Mouse (Mus musculus): ENCODE measurements around the gene Wdr24. TPM values are rescaled to one million over a fixed set of nuclear protein-coding genes. Genes with fewer than 3 reads are reported as not detected.

Gene Wdr24
- polyA plus RNA-seq, 1 experiment from 2014 or later, result 25.9 TPM

DNA sequence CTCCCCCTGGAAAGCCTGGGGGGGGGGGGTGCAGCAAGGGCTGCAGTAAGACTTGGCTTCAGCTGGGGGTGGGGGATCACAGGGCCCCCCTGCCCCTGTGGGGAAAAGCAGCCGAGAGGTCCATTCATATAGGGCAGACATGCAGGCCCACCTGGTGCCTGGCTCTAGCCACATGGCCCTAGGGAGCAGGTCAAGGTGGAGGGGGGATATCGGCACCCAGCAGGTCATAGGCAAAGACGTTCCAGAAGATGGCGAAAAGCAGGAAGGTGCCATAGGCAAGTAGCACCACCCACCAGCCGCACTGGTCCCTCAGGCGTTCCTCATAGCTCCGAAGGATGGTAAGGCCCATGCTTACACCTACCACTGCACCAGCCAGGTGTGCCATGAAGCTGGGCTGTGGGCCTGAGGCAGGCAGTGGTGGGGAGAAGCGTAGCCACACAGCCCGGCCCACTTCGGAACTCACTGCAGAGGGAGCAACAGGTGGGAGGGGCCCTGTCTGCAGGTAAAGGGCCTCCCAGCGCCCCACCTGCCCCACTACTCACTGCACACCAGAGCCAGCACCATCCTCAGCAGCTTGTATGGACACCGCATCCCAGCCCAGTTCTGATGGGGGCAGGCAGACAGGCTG lies 11.3 kb downstream of the Wdr24 start:
- Histone ChIP-seq H3K36me3 (peaks cover 42% of the 10 kb centered on the region), H3K9me3 (replicated peaks) (no peaks in the 10 kb centered on the region), H3K27ac (peak overlapping the region; percentile 96; the same call in 1 of the 2 replicates), H3K4me1 (peaks cover 80% of the 10 kb centered on the region), H3K9ac (peak overlapping the region; percentile 84), H3K4me2 (replicated peaks) (peak overlapping the region; percentile 89), H3K4me3 (peak overlapping the region; percentile 73), H3K27me3 (no peaks in the 10 kb centered on the region)
- WGBS, result 90% methylated on average over 12 of the region's 12 CpGs
- ATAC-seq (ENCODE audit: low FRiP score), result no peak

DNA sequence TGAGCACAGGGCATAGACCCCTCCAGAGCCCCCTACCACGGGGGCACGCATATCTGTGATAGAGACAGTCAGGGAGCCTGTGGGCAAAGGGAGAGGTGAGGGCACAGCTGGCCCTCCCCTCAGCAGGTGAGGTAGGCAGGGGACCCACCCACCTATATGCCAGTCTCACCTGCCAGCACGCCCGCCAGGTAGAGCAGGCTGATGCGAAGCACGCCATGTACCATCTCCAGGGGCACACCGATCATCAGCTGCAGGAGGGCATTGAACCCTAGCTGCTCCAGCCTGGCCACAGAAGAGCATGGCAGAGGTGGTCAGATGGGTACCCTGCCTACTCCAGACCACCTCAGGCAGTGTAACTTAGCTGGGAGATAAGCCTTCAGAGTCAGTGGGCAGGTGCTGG lies 11.9 kb downstream of the Wdr24 start:
- H3K4me1 ChIP-seq, result peaks cover 74% of the 10 kb centered on the region
- peak overlapping the region; percentile 84 for H3K9ac ChIP-seq

DNA sequence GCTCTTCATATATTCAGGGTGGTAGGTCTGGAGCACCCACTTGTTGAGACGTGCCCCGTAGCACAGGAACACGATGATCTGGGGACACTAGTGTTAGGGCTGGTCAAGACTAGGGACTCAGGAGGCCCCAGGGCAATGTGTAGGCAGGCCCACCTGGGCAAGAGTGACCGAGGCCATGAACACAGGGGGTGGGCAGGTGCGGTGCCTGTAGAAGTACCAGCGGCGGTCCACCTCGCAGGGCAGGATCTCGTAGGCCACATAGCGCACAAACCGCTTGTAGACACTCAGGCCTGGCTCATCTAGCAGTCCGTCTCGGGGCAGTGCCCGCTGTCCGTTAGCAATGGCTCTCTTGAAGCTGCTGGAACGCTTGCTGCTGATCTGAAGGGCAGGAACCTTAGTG lies 12.4 kb downstream of the Wdr24 start:
- Histone ChIP-seq H3K36me3 (peaks cover 42% of the 10 kb centered on the region), H3K27me3 (no peaks in the 10 kb centered on the region), H3K4me3 (no peak overlapping the region), H3K9ac (peak overlapping the region; percentile 80; the same call in 1 of the 2 replicates), H3K27ac (peak overlapping the region; percentile 86; the same call in 1 of the 2 replicates), H3K4me2 (replicated peaks) (peak overlapping the region; percentile 89; the same call in 1 of the 2 replicates), H3K4me1 (peaks cover 69% of the 10 kb centered on the region), H3K9me3 (replicated peaks) (no peaks in the 10 kb centered on the region)
- no peak for ATAC-seq (ENCODE audit: low FRiP score)
- WGBS, result 95% methylated on average over 16 of the region's 16 CpGs

More for the DNA sequence above, 11.9 kb downstream of the Wdr24 start:
- Histone ChIP-seq H3K36me3 (peaks cover 42% of the 10 kb centered on the region), H3K27ac (no peak overlapping the region), H3K4me3 (0 out of 2 replicates have a peak overlapping the region, but pooled peaks have one; percentile 73), H3K27me3 (no peaks in the 10 kb centered on the region), H3K4me2 (replicated peaks) (peak overlapping the region; percentile 89; the same call in 1 of the 2 replicates), H3K9me3 (replicated peaks) (no peaks in the 10 kb centered on the region)
- whole genome bisulfite sequencing, result 93% methylated on average over 7 of the region's 7 CpGs
- ATAC-seq (ENCODE audit: low FRiP score), result no peak

DNA sequence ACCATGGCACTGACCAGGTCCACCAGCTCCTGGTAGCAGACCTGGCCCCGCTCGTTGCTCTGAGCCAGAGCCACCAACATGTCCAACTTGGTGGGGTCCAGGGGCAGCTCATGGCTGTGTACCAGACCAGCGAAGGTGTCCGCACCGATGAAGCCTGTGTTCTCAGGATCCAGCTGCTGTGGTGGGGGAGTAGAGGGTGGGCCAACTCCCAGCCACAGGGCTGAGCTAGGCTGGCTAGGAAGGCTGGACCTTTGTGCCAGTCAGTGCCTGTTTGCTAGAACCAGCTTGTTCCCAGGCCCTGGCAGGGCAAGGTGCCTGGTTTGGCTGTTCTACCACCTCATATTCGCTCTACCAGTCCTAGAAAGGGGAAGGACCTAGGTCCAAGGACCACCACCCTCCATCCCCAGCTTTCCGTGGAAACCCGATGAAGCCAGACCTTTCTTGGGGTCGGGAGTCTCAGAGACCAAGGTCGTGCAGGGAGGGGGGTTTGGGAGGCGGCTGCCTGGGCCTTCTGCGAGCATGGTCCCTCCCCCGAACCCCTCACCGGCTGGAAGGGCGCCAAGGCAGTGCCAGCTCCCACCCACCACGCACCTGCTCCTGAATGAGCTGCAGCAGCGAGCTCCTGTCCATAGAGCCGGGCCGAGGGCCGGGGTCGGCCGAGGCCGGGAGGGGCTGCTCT lies 13.1 kb downstream of the Wdr24 start:
- Histone ChIP-seq H3K27ac (peak overlapping the region; percentile 86), H3K36me3 (peaks cover 42% of the 10 kb centered on the region), H3K9ac (peak overlapping the region; percentile 80), H3K9me3 (replicated peaks) (no peaks in the 10 kb centered on the region), H3K4me1 (peaks cover 62% of the 10 kb centered on the region), H3K4me3 (peak overlapping the region; percentile 41), H3K27me3 (no peaks in the 10 kb centered on the region), H3K4me2 (replicated peaks) (peak overlapping the region; percentile 82)
- 25% methylated on average over 22 of the region's 23 CpGs for WGBS
- ATAC-seq (ENCODE audit: low FRiP score), result no peak

DNA sequence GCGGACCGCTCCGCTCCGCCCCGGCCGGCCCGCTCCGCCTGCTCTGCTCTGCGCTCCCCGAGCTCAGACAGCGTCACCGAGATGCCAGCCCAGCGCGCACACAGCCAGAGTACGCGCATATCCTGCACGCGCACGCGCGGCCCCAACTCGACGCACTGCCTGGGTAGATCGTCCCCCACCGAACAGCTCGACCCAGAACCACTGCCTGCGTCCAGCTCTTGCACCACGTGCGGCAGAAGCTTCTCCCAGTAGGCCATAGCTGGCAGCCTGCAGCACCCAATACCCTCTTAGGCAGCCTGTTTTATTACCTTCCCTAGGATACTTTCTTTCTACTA lies 13.6 kb downstream of the Wdr24 start, which contains the start of gene Rhbdl1:
Gene Rhbdl1, minus strand, starts transcription at position 220 of the 335 bp plus-strand sequence.
- no peaks in the 10 kb centered on the region for H3K27me3 ChIP-seq
- H3K9ac ChIP-seq, result peak within 1 kb of the TSS; percentile 80
- no peaks in the 10 kb centered on the region for H3K9me3 ChIP-seq (replicated peaks)
- peaks cover 57% of the 10 kb centered on the region for H3K4me1 ChIP-seq
- WGBS, result 2% methylated on average over 27 of the region's 29 CpGs
- H3K4me2 ChIP-seq (replicated peaks), result peak within 1 kb of the TSS; percentile 82
- peak within 1 kb of the TSS; percentile 41 for H3K4me3 ChIP-seq
- peak; percentile 21; the same call in 1 of the 2 replicates for ATAC-seq (ENCODE audit: low FRiP score)
- H3K36me3 ChIP-seq, result peaks cover 45% of the 10 kb centered on the region
- H3K27ac ChIP-seq, result peak within 1 kb of the TSS; percentile 86

DNA sequence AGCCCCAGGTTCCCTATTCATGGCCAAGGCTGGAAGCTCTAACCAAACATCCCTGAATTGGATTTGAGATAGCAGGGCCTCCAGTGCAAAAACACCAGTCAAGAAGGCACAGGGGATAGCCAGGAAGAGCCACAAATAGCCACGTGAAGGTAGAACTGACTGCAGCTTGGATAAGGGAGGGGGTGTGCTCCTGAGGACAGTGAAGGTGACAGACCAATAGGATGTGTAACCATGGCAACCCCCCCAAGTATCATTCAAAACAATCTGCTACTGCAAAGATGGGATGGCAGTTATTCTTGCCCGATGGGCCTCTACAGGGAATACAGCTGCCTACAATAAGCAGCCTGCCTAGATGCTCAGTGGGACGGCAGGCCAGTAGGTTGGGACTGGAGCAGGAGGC lies 14.1 kb downstream of the Wdr24 start:
- no peaks in the 10 kb centered on the region for H3K27me3 ChIP-seq
- peaks cover 50% of the 10 kb centered on the region for H3K36me3 ChIP-seq
- H3K4me3 ChIP-seq, result peak overlapping the region; percentile 41
- H3K4me1 ChIP-seq, result peaks cover 55% of the 10 kb centered on the region
- H3K9ac ChIP-seq, result peak overlapping the region; percentile 80
- H3K9me3 ChIP-seq (replicated peaks), result no peaks in the 10 kb centered on the region
- peak overlapping the region; percentile 82 for H3K4me2 ChIP-seq (replicated peaks)
- peak overlapping the region; percentile 86 for H3K27ac ChIP-seq
- WGBS, result 24% methylated on average over 3 of the region's 3 CpGs
- ATAC-seq (ENCODE audit: low FRiP score), result no peak

DNA sequence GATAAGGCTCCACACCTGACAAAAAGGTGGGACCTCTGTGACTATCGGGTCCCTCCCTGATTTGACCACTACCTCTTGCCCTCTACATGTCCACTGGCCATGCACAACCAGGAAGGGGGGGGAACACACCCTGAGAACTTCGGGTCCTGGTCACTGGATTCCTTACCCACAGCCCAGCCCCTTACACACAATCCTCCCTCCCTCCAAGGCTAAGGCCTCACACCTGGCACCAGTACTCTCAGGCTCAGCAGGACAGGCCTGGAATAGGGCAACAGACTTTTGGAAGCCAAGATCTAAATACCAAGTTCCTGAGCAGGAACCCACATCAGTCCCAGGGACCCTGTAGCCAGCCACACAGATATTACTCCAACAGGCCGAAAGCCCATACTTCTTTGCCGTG lies 15.5 kb downstream of the Wdr24 start:
- Histone ChIP-seq H3K4me3 (no peak overlapping the region), H3K27me3 (no peaks in the 10 kb centered on the region), H3K9me3 (replicated peaks) (no peaks in the 10 kb centered on the region), H3K4me1 (peaks cover 60% of the 10 kb centered on the region), H3K36me3 (peaks cover 51% of the 10 kb centered on the region), H3K4me2 (replicated peaks) (no peak overlapping the region), H3K9ac (0 out of 2 replicates have a peak overlapping the region, but pooled peaks have one; percentile 13), H3K27ac (peak overlapping the region; percentile 13; the same call in 1 of the 2 replicates)
- WGBS, result 82% methylated on average over 4 of the region's 4 CpGs
- ATAC-seq (ENCODE audit: low FRiP score), result no peak

DNA sequence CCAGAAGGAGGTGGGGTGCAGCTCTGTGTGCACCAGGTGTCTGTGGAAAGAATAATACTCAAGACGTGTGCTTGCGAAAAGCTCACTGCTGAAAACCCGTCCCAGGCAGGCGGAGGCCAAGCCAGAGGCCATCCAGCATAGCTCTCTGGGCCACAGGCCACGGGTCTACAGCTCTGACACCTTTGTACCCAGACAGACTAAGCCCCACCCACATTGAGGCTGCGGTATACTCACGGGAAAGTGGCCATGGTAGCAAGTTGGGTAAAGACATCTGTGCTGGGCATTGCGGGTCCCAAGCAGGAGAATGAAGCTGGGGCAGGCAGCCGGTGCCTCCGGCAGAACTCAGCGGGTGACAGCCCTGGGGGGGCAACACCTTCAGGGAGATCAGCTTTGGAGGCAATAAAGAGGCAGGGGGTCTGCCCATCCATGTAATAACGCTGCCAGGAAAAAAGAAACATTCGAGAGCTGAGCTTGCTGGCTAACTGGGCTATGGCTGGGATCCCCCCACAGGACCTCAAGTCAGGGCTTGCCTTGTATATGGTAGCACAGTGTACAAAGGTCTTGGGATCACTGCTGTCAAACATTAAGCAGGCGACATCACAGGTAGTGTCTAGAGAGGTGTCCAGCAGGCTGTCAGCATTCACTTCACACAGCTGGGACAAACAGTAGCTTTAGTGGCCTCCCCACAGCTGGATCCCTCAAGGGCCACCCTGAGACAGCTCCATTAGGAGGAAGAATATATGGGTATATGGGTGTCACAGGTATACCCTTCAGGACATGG lies 16.2 kb downstream of the Wdr24 start:
- WGBS, result 84% methylated on average over 14 of the region's 14 CpGs
- H3K9ac ChIP-seq, result no peak overlapping the region

DNA sequence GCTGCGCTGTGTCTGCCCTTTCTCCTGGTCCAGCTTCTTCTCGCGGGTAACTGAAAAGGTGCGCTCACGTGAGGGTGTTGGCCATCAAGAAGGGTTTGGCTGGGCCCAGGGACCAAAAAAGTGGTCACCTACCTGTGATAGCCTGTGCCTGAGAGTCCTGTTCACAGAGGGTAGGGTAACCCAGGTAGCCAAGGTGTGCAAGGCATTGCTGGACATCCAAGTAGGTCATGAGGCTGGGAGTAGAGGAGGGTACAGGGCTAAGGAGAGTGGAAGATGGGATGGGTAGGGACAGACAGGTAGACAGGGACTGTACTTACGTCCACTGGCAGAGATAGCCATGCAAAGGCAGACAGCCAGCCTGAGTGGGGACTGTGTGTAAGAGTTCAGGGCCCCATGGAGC lies 17.1 kb downstream of the Wdr24 start:
- Histone ChIP-seq H3K4me3 (no peak overlapping the region), H3K9me3 (replicated peaks) (no peaks in the 10 kb centered on the region), H3K4me1 (peaks cover 51% of the 10 kb centered on the region), H3K36me3 (peaks cover 48% of the 10 kb centered on the region), H3K9ac (no peak overlapping the region), H3K27me3 (no peaks in the 10 kb centered on the region), H3K27ac (no peak overlapping the region), H3K4me2 (replicated peaks) (no peak overlapping the region)
- no peak for ATAC-seq (ENCODE audit: low FRiP score)
- WGBS, result 96% methylated on average over 6 of the region's 6 CpGs

More for the DNA sequence above, 16.2 kb downstream of the Wdr24 start:
- no peaks in the 10 kb centered on the region for H3K27me3 ChIP-seq
- peaks cover 55% of the 10 kb centered on the region for H3K4me1 ChIP-seq
- peaks cover 51% of the 10 kb centered on the region for H3K36me3 ChIP-seq
- ATAC-seq (ENCODE audit: low FRiP score), result no peak
- no peak overlapping the region for H3K4me3 ChIP-seq
- peak overlapping the region; percentile 13; the same call in 1 of the 2 replicates for H3K27ac ChIP-seq
- H3K4me2 ChIP-seq (replicated peaks), result no peak overlapping the region
- H3K9me3 ChIP-seq (replicated peaks), result no peaks in the 10 kb centered on the region

DNA sequence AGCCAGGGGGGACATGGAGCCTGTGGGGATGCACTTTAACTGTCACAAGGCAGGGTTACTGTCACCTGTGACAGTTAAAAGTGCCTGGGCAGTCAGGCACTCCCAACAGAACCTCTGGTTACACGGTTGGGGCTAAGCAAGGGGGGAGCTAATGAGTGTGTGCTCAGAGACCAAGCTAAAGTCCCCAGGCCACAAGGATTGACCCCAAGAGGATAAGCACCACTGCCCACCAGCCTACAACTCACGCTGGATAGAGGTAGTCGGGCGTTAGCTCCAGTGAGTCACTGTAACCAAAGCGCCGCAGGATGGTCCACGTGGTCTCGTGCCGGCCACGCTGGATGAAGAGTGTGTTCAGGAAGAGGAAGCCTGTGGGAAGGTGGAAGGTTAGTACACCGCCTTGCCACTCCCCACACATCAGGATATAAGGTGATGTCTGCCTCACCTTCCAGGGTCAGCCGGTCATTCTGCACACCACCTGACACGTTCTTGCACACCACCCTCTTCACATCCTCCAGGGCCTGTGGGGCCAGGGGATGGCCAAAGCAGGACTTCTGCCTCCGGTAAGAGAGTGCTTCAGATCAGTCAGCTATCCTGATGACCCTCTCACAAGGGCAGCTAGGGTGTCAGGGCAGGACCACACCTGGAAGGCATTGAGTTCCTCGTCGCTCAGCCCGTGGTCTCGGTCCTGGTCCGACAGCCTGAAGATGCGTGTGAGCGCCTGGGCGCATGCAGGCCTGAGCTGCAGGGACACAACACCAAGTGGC lies 17.9 kb downstream of the Wdr24 start, which contains the start of gene Gm20683:
Gene Gm20683, minus strand, starts transcription at position 647 of the 764 bp plus-strand sequence.
- WGBS, result 95% methylated on average over 22 of the region's 22 CpGs
- Histone ChIP-seq H3K9me3 (replicated peaks) (no peaks in the 10 kb centered on the region), H3K4me1 (peaks cover 44% of the 10 kb centered on the region), H3K27ac (no peak within 1 kb of the TSS), H3K27me3 (no peaks in the 10 kb centered on the region), H3K4me2 (replicated peaks) (no peak within 1 kb of the TSS), H3K9ac (no peak within 1 kb of the TSS), H3K36me3 (peaks cover 56% of the 10 kb centered on the region), H3K4me3 (no peak within 1 kb of the TSS)
- no peak for ATAC-seq (ENCODE audit: low FRiP score)

DNA sequence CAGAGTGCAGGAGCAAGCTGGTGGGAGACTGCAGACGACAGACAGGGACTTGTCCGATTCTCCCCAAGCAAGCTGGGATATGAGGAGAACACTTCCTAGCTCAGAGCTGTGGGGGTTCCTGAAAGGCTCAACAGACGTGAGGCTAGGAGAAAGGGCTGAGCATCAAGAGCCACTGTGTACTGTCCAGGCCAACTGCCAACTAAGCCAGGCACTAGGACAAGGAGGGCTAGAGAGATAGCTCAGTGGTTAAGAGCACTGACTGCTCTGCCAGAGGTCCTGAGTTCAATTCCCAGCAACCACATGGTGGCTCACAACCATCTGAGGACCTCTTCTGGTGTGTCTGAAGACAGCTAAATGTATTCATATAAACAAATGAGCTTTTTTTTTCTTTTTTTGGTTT lies 19.1 kb downstream of the Wdr24 start:
- no peak overlapping the region for H3K4me3 ChIP-seq

More for the DNA sequence above, 19.1 kb downstream of the Wdr24 start:
- no peak overlapping the region for H3K27ac ChIP-seq
- whole genome bisulfite sequencing, result 83% methylated on average over 3 of the region's 3 CpGs
- ATAC-seq (ENCODE audit: low FRiP score), result no peak
- no peaks in the 10 kb centered on the region for H3K27me3 ChIP-seq
- H3K9ac ChIP-seq, result no peak overlapping the region
- H3K9me3 ChIP-seq (replicated peaks), result no peaks in the 10 kb centered on the region
- H3K36me3 ChIP-seq, result peaks cover 59% of the 10 kb centered on the region
- H3K4me1 ChIP-seq, result peaks cover 32% of the 10 kb centered on the region
- H3K4me2 ChIP-seq (replicated peaks), result no peak overlapping the region

Data from hindbrain, embryonic 12.5 days (tissue).